Mouse (Mus musculus) stomach, postnatal 0 days (tissue): ENCODE measurements around the gene Gnai2.

ENCODE experiments used
- CTCF ChIP-seq: IDR thresholded peaks from 2 replicates; pipeline ENCODE4 v1.5.1; 2016; ENCODE audit warnings: antibody characterized with exemption, low read depth, mild to moderate bottlenecking, moderate library complexity
- EP300 ChIP-seq: optimal IDR thresholded peaks from 2 replicates; pipeline ENCODE3; 2016; ENCODE audit warnings: antibody characterized with exemption

GRCm38 (mm10) chr9:107626158-107626843 lies 8.9 kb downstream of the Gnai2 start:
- no peak for TF ChIP-seq CTCF
- TF ChIP-seq EP300: no peak
